Mouse (Mus musculus) 3T3-L1 (cell line): Measurements from ENCODE around the gene Rgl1.

ENCODE experiments used
- DNase-seq: peaks from one replicate; pipeline ENCODE4 v3.0.0-alpha.2; 2015; ENCODE audit warnings: low read depth, low spot score

The Rgl1 gene

DNA sequence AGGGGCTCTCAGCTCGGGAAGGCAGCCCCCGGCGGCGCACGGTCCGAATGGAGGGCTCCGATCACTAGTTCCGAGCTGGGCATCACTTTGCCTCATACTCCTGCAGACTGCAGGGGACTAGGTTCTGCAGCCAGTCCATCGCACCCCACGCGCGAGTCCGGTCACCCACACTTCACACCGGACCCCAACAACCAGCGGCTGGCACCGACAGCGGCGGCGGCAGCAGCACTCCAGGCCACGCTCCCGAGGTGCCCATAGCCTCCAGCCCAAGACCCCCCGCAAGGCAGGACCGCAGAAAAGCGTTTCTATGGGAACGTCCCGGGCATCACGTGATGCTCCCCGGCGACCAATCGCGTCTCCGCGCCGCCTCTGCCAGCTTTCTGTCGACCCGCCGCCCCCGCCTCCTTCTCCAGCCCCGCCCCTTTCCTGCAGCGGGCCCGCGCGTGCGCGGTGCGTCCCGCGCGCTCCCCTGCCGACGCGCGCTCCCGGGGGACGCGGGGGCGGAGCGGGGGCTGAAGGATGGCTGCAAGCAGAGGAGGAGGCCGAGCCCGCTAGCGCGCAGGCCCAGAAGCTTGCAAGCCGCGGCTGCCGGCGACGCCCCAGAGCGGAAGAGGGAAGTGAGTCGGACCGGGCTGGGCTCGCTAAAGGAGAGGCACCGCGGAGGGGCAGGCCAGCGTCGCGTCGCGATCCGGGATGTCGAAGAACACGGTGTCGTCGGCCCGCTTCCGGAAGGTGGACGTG, at the start of gene Rgl1, which contains the start of gene Arpc5:
Gene Rgl1 (minus strand): TSS at position 320 of the 741 bp plus-strand sequence.
Gene Arpc5 (plus strand): TSS at position 511 of the 741 bp plus-strand sequence.
- DNase-seq, result peak; percentile 93

DNA sequence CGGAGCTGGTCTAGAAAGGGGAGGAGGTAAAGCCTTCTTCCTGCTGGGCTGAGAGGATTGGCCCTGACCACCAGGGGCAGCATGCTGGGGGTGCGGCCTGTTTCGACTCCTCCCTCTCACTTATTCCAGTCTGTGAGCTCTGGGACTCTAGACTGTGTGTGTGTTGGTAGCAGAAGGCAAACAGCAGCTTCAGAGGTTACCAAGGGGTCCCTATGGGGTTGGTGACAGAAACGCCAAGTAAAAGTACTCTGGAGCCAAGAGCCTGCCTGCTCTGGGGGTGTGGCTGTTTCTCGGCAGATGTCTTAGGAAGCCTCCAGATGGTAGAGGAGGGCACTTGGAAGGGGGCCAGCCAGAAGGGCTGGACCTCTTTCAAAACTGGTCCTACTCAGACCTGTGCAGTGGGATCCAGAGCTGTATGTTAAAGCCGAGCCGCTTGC, 49.1 kb upstream of the Rgl1 start:
- peak; percentile 48 for DNase-seq

DNA sequence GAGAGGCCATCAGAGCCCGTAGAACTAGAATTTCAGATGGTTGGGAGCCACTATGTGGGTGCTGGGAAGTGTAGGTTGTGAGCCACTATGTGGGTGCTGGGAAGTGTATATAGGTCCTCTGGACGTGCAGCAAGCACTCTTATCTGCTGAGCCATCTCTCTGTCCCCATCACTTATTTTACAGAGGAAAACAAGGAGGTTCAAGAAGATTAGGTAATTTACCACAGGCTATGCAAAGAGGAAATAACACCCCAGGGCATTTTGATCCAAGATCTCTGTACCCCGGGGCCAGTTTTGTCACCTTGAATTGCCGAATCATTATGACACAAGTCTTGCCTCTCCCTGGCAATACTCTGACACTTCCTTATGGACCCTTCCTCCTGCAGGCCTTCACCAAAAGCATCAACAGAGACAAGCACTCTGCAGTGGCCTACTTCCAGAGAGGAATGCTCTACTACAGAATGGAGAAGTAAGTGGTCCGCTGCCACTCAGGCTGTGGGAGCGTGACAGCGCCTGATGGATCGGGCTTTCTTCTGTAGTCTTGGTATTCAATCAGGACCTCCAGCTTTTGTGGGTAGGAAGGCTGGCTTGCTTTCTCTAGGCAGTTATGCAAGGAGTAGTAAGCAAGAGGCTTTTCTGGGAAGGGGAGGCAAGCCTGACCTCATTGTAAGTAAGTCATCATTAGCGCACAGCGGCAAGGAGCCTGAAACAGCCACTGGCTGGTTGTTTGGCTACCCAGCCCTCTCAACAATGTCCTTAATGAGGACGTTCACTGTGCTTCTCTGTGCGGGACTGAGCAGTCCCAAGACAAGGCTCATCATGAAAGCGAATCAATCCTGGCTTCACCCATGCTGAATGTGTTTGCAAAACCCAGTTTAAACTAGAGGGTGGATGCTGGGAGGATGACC, 44.6 kb upstream of the Rgl1 start:
- DNase-seq, result no peak

DNA sequence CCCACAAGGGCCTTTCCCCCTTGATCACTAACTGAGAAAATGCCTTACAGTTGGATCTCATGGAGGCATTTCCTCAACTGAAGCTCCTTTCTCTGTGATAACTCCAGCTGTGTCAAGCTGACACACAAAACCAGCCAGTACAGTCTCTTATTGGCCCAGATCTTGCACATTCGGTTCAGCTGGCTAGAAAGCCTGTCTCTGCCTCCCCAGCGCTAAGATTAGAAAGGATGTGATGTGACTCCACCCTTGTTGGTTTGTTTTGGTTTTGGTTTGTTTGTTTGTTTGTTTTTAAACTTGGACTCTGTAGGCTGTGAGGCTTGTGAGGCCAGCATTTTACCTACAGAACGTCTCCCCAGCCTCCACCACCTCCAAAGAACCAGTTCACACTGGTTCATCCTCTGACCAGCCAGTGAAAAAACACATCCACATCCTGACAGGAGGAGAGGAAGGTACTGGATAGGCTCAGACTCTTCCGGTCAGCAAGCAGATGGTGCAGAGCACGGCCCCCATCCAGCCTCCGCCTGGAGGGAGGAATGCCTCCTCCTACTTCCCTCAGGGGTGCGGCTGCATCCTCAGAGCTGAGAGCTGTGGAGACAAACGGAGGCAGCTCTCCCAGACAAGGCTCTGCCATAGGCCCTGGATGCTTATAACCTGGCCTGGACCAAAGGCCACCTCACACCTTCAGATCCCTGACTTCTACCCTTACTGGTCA, 43.5 kb upstream of the Rgl1 start:
- no peak for DNase-seq

DNA sequence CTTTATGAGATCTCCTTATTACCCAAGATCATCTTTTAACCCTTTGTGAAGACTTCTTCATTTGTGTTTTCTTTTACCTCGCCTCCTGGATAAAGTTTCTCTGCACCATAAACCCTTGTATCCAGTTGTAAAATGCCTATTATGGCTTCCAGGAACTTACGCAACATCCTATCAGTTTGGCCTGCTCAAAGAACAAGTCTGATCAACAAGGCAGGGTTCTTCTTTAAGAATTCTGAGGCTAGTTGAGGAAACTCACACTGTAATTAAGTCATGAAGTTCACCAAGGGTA, 42.2 kb upstream of the Rgl1 start:
- no peak for DNase-seq

DNA sequence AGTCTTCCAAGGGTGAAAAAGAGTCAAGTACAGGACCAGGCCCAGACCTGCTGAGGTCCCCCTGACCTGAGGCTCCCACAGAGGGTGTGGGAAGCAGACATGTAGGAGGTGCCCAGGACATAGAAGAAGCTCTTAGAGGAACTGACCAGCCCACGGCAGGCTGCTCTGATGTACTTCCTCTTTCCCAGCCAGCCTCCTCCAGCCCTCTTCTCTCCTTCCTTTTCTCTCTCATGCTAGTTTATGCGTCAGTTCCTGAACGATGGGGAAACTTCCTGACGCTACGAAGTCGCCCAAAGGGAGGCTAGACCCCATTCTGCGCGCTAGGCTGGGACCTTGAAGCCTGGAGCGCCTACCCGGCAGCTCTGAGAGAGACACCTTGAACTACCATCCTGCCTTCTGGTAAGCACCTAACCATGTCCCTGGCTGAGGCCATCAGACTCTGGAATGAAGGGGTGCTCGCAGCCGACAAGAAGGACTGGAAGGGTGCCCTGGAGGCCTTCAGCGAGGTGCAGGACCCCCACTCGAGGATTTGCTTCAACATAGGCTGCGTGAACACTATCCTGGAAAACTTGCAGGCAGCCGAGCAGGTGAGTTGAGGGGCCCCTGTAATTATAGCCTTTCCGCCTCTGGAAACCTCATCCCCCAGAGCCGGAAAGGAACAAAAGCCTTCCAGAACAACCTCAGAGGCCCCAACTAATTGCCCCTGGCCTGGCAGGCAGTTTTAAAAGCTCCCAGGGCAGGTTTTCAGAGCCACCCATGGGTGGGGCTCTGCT, 41.7 kb upstream of the Rgl1 start:
- no peak for DNase-seq

DNA sequence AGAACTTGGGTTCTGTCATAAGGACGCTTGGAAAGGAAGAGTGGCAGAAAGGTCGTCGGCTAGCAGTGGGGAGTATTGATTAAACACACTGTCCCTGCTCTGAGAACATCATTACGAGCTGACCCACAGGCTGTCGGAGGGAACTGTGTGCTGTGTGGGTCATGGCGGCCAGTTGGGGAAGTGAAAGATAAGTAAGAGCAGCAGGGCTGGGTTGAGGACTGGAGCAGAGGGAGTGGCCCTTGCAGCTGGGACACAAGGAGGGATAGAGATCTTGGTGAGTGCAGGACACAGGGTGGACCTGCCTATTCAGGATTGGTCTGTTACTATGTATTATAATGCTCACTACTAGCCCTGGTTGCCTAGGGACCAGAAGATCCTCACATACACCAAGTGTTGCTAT, 38.8 kb upstream of the Rgl1 start:
- no peak for DNase-seq

DNA sequence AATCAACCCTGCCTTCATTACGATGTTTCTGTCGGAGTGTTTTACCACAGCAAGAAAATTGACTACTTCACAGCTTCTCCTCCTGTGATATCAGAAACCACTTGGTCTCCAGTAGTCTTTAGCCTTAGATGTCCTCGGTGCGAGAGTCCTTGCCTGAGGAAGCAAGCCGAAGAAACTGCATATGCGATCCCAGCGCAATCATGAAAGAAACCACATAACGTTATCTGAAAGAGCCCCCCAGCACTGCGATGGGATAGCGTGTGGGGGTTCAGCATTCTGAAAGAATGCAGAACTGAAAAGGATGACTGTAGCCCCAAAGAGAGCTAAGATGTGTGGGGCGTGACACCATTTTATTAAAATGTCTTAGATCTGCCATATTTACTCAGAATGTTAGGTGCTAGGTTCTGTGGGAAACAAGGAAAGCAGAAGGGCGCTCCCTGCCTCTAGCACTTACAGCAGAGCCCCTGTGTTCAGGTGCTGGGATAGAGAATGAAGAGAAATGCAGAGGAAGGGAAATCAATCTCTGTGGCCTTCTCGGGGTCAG, 34.6 kb upstream of the Rgl1 start:
- no peak for DNase-seq

DNA sequence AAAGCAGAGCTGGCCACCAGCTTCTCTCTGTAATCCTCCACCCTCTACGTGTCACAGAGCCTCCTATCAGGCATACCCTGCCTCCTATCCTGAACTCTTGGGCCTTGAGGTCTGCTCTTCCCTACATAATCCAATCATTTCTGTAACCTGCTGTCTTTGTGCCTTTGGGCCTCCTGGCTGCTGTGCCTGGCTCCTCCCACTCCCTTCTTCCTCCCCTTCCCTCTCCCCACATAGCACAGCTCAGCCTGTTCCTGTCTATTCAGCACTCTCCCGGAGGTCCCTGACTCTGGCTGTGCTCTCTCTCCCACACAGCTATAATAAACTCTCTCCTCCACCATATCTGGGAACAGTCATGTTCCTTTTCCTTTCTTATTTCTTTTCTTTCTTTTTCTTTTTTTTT, 33.7 kb upstream of the Rgl1 start, which contains the start of gene Ncf2:
Gene Ncf2 (plus strand): TSS at position 298 of the 400 bp plus-strand sequence.
- no peak for DNase-seq

DNA sequence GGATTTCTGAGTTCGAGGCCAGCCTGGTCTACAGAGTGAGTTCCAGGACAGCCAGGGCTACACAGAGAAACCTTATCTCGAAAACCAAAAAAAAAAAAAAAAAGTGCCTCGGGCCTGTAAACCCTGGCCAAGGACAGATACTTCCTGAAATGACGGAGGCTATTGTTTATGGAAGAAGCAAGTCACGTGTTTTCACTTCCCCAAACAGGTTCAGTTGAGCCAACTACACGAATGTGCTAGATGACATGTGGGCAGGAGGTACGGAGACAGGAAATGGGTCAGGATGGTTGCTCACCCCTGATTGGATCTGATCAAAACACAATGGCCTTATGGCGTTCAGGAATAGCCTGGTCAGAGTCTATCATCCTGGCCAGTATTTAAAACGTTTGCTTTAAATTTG, 32.0 kb upstream of the Rgl1 start:
- no peak for DNase-seq

DNA sequence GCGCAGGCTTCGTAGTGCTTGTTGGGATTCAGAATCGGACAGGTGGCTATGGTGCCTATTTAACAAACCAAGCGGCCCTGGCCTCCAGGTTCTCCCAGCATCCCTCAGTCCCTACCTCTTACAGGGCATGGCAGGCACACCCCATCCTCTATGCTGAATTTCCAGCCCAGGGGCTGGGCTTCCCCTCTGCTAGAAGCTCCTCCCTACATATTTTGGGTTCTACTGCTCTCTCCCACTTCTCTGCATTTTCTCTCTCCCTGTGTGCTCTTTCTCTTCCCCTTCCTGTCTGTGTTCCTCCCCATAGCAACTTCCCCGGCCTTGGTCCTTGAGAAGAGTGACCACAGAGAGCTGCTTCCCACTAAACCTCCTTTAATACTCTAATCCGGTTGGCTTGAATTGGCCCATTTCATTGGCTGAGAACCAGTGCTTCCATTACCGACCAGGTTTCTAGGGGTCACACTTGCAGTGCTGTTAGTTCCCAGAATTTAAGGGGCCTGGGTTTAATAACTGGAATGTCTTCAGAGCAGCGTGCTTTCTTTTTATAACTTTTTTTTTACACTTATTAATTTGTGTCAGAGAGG, 30.6 kb upstream of the Rgl1 start:
- no peak for DNase-seq

DNA sequence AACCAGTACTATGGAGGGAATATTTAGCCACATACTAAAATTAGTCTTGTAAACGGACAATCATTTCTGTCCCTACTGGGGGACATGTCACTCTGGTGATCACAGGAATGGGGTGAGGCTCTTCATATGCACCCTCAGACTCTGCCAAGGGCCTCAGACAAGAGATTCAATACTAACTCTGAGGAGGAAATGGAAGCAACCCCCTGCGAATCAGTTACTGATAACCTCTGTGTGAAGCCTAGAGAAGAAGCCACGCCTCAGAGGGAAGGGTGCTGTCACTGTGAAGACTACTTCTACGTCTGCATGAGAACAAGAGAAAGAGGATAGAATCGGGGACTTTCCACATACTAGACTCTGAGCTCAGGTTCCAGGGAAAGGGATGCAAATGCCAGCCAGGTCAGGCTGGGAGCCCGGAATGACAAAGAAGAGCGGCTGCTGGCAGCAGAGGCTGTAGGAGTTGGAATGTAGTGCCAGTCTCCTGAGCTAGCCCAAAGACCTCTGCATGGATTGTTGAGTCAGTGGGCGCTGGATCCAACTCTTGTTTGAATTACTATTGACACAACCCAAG, 29.6 kb upstream of the Rgl1 start:
- DNase-seq, result no peak

DNA sequence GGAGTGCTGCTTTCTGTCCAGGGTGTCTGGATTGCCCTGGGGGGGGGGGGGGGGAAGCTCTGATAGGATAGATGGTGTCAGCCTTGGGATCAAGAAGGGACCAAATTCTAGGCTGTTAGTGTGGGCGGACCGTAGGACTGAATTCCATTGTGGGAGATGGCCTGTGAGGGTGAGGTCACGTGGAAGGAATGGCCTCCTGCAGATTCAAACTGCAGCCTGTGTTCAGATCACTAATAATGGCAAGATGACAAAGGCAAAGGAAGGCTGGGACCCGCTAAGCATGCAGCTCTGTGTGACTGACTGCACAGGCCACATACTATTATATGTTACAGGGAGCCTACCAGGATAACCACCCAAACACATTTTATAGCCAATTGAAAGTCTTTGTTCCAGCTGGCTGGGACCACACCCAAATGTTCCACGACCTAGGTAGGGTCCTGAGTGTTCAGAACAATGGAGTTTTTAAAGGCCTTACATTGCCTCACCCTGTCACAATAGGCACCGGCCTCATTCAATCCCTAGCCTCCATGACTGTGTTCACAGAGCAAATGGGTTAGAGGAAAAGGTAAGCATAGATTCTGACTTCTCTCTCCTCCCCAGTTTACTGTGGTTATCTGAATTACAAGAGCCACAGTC, 27.5 kb upstream of the Rgl1 start:
- DNase-seq, result no peak

DNA sequence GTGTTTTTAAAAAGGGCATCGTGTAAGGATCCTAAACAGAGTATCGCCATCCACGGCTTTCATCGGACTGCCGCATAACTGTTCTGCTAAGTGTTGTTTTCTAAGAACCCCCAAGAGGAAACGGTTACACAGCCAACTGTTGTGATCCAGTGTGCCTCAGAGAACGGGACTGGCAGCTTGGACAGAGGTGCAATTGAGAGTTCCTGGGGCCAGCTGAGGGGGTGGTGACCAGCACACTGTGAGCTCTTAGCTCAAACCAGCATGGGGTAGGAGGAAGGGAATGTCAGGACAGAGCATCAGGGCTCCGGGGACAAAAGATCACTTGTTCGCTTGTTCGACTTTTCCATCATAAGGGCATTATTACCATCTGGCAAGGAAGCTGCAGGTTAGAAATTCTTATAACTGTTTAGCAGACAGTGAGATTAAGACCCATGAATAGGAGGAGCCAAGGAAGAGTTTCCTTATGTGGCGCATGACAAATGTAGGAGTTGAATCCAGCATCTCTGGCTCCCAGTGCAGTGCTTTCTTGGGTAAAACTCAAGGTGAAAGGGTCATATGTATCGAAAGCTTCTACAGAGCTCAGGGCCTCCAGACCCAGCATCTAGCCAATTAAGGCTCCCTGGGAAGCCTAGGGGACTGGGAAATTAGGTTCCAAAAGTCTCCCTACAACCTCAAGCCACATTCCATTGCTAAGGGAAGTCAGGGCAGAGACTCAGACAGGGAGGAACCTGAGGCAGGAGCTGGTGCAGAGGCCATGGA, 26.8 kb upstream of the Rgl1 start:
- no peak for DNase-seq

DNA sequence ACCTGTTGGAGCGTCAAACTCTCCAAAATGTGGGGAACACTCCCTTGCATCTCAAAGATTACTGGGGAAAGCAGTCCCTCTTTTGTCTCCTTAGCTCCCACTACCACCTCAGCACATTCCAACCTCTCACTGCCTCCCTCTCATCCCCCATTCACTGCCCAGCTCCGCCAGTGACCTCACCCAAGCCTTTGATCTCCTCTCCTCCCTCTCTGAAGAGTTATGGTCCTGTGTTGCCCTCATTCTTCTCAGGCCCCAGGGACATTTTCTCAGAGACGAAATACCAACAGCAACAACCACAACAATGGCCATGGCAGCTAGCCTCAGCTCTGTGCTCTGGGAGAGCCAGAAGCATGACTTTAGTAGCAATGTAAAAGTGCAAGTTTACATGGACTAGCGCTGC, 25.1 kb upstream of the Rgl1 start:
- DNase-seq, result no peak

DNA sequence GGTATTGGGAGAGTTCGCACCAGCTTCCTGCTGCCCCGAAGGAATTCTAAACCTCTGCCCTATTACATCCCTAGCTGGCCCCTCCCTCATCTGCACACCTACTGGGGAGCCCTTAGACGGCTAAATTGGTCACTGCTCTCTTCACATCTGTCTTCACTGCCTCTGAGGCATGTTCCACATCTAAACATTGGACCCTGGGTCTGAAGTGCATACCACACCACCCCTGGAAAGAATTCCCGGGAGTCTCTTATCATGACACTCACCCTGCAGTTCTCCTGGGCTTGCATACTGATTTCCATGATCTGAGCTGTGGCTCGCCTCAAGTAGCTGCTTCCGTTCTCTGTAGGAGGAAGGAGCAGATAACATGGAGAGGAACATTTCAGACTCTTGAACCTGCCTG, 24.7 kb upstream of the Rgl1 start:
- DNase-seq, result no peak

DNA sequence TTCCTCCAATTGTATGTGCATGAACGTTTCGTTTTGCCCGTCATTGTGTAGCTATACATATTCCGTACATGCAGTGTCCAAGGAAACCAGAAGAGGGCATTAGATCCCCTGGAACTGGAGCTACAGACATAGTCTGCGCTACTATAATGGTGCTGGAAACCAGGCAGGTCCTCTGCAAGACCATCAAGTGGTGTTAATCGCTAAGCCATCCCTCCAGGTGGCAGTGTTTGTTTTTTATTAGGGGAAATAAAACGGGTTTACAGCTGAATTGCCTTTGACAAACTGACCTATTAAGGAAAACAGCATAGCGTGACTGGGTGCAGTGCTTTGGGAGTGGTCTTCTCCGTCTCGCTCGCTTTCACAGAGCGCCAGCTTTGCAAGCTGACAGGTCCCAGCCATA, 24.1 kb upstream of the Rgl1 start:
- peak; percentile 57 for DNase-seq

DNA sequence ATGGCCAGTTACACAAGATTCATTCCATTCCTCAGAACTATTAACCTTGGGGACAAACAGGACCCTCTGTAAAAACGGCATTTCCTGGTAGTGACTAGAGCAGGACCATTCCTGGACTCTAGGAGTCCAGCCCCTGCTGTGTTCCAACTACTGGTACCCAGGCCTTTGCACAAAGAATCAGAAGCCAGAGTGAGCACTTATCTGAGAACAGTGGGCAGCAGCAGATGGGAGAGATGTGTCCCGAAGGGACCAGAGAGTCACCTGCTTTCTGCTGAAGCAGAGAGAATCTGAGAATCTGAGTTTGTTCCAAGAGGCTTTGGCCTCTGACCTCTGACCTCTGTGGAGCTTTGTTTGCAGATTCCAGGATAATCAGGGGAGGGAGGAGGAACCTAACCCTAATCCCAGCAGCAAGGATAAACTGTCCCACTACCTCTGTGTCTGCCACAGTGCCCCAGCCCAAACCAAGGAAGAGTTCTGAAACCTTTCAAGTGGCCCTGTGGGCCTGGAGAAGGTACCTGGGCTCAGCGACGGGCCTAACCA, 22.0 kb upstream of the Rgl1 start:
- DNase-seq, result no peak

DNA sequence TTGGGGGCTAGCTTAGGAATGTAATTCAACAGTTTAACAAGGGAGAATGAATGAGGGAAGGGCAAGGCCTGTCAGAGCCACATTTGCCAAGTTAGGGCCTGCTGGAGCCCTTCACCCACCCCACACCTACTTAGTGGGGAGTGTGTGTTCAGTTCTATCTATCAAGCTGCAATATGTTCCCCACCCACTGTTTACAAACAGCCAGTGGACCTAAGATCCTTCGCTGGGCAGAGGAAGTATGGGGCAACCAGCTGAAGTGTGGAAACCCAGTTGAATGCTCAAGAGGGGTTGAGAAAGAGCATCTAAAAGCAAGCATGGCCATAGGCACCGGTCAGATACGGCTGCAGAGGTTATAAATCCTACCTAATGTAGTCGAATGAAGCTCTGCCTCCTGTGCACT, 20.8 kb upstream of the Rgl1 start:
- DNase-seq, result no peak
